Mouse (Mus musculus) midbrain, postnatal 0 days (tissue): Measurements from ENCODE around the gene Abcc5. TPM values are rescaled to one million over a fixed set of nuclear protein-coding genes. Genes with fewer than 3 reads are reported as not detected.

Experiments used
- ATAC-seq: fragments of 200-750 bp; cut with Nextera tagmentation; 2 replicates; pipeline ENCODE4 v1.8.0; 2017; ENCODE audit warnings: moderate number of reproducible peaks, mild to moderate bottlenecking, moderate TSS enrichment, moderate library complexity; ENCODE audit not compliant: low FRiP score
- DNase-seq: peaks from one replicate; pipeline ENCODE4 v3.0.0-alpha.2; 2015; ENCODE audit warnings: low spot score
- H3K27ac ChIP-seq: fragments of 300-500 bp; sonication (generic); 2 replicates; pipeline ENCODE4 v1.5.1; 2014; ENCODE audit warnings: low read depth, mild to moderate bottlenecking, low read length, mixed read lengths
- H3K27me3 ChIP-seq: fragments of 300-500 bp; sonication (generic); 2 replicates; pipeline ENCODE4 v1.6.1; 2014; ENCODE audit warnings: low read length, control low read depth, mixed read lengths; ENCODE audit not compliant: insufficient read depth
- H3K36me3 ChIP-seq: fragments of 300-500 bp; sonication (generic); 2 replicates; pipeline ENCODE4 v1.6.1; 2014; ENCODE audit warnings: low read length, control low read depth, mixed read lengths; ENCODE audit not compliant: insufficient read depth
- H3K4me1 ChIP-seq: fragments of 300-500 bp; sonication (generic); 2 replicates; pipeline ENCODE4 v1.6.1; 2014; ENCODE audit warnings: mild to moderate bottlenecking, control low read depth, antibody characterized with exemption, low read length, mixed read lengths; ENCODE audit not compliant: insufficient read depth
- H3K4me2 ChIP-seq: fragments of 300-500 bp; sonication (generic); 2 replicates; pipeline ENCODE4 v1.6.1; 2014; ENCODE audit warnings: low read depth, mild to moderate bottlenecking, low read length, mixed read lengths; ENCODE audit not compliant: poor library complexity, severe bottlenecking
- H3K4me3 ChIP-seq: fragments of 300-500 bp; sonication (generic); 2 replicates; pipeline ENCODE4 v1.5.1; 2014; ENCODE audit warnings: low read depth, mild to moderate bottlenecking, low read length, moderate library complexity
- H3K9ac ChIP-seq: fragments of 300-500 bp; sonication (generic); replicated peaks from 2 replicates; pipeline ENCODE4 v1.6.1; 2014; ENCODE audit warnings: mild to moderate bottlenecking, low read length, moderate library complexity, mixed read lengths; ENCODE audit not compliant: poor library complexity, severe bottlenecking
- H3K9me3 ChIP-seq: fragments of 300-500 bp; sonication (generic); 2 replicates; pipeline ENCODE4 v1.6.1; 2016; ENCODE audit warnings: low read length, control low read depth
- CTCF ChIP-seq: IDR thresholded peaks from 2 replicates; pipeline ENCODE4 v1.5.1; 2016; ENCODE audit warnings: antibody characterized with exemption, mild to moderate bottlenecking
- WGBS: fragments of 180-500 bp; shearing (Covaris S2); extraction: QIAGEN DNeasy Blood & Tissue Kit; methylation state at CpG from one replicate; pipeline ENCODE4 v1.1.7; 2014; 5-methylcytosine and 5-hydroxymethylcytosine counted together
- polyA plus RNA-seq: library from polyadenylated mRNA; unstranded; fragments of >200 nt; fragmentation: Nextera tagmentation; extraction: Ambion mirVana; gene quantifications from 2 replicates; pipeline ENCODE4 v1.2.1, GENCODE M21; 2015
- total RNA-seq: library from RNA; depleted of rRNA; stranded (reverse); fragments of >200 nt; gene quantifications from 2 replicates; pipeline ENCODE4 v1.2.3, GENCODE M21; 2014

The Abcc5 gene
- total and polyA plus RNA-seq, 2 experiments from 2014 or later, result 68.7 to 110 TPM

GRCm38 (mm10) chr16:20359643-20360295 is 66.4 kb downstream of the Abcc5 start:
- H3K27ac ChIP-seq, result no peak overlapping the region
- no peaks in the 10 kb centered on the region for H3K27me3 ChIP-seq
- ATAC-seq (no peak), DNase-seq (no peak)
- no peaks in the 10 kb centered on the region for H3K9me3 ChIP-seq
- H3K4me2 ChIP-seq, result no peak overlapping the region
- 85% methylated on average over 9 of the region's 9 CpGs for WGBS
- H3K4me1 ChIP-seq, result no peaks in the 10 kb centered on the region
- no peak overlapping the region for H3K9ac ChIP-seq
- H3K36me3 ChIP-seq, result peaks cover 60% of the 10 kb centered on the region
- TF ChIP-seq CTCF, result no peak
- H3K4me3 ChIP-seq, result no peak overlapping the region

GRCm38 (mm10) chr16:20357837-20358236 is 68.4 kb downstream of the Abcc5 start:
- Histone ChIP-seq H3K27me3 (no peaks in the 10 kb centered on the region), H3K27ac (no peak overlapping the region), H3K9me3 (no peaks in the 10 kb centered on the region), H3K4me1 (no peaks in the 10 kb centered on the region), H3K4me2 (no peak overlapping the region), H3K9ac (no peak overlapping the region), H3K4me3 (no peak overlapping the region), H3K36me3 (peaks cover 45% of the 10 kb centered on the region)
- DNase-seq (no peak), ATAC-seq (no peak)
- WGBS, result 96% methylated on average over 5 of the region's 5 CpGs
- no peak for TF ChIP-seq CTCF

GRCm38 (mm10) chr16:20354762-20355161 is 71.4 kb downstream of the Abcc5 start:
- ATAC-seq (no peak), DNase-seq (no peak)
- WGBS, result 94% methylated on average over 2 of the region's 2 CpGs
- H3K27ac ChIP-seq, result no peak overlapping the region
- peaks cover 38% of the 10 kb centered on the region for H3K36me3 ChIP-seq
- H3K4me1 ChIP-seq, result no peaks in the 10 kb centered on the region
- H3K9me3 ChIP-seq, result no peaks in the 10 kb centered on the region
- no peak overlapping the region for H3K4me2 ChIP-seq
- H3K9ac ChIP-seq, result no peak overlapping the region
- TF ChIP-seq CTCF, result no peak
- H3K4me3 ChIP-seq, result no peak overlapping the region
- H3K27me3 ChIP-seq, result no peaks in the 10 kb centered on the region

GRCm38 (mm10) chr16:20354011-20354410 is 72.2 kb downstream of the Abcc5 start:
- ATAC-seq (no peak), DNase-seq (no peak)
- Histone ChIP-seq H3K4me2 (no peak overlapping the region), H3K9ac (no peak overlapping the region), H3K27me3 (no peaks in the 10 kb centered on the region), H3K4me3 (no peak overlapping the region), H3K27ac (no peak overlapping the region), H3K4me1 (no peaks in the 10 kb centered on the region), H3K36me3 (peaks cover 33% of the 10 kb centered on the region), H3K9me3 (no peaks in the 10 kb centered on the region)
- no peak for TF ChIP-seq CTCF
- 91% methylated on average over 1 of the region's 1 CpGs for WGBS

- H3K4me3 ChIP-seq, result no peak overlapping the region
- no peak overlapping the region for H3K4me2 ChIP-seq
- H3K4me1 ChIP-seq, result no peaks in the 10 kb centered on the region
- H3K27ac ChIP-seq, result no peak overlapping the region
- TF ChIP-seq CTCF, result no peak
- no peak overlapping the region for H3K9ac ChIP-seq
- WGBS, result 78% methylated on average over 1 of the region's 1 CpGs
- H3K36me3 ChIP-seq, result peaks cover 33% of the 10 kb centered on the region
- no peaks in the 10 kb centered on the region for H3K9me3 ChIP-seq
- DNase-seq (no peak), ATAC-seq (no peak)
- H3K27me3 ChIP-seq, result no peaks in the 10 kb centered on the region
Observed at GRCm38 (mm10) chr16:20345464-20345863, 80.7 kb downstream of the Abcc5 start.

- H3K27me3 ChIP-seq, result no peaks in the 10 kb centered on the region
- H3K9ac ChIP-seq, result no peak overlapping the region
- H3K4me1 ChIP-seq, result no peaks in the 10 kb centered on the region
- no peak overlapping the region for H3K4me3 ChIP-seq
- DNase-seq (no peak), ATAC-seq (no peak)
- H3K36me3 ChIP-seq, result peaks cover 34% of the 10 kb centered on the region
- H3K4me2 ChIP-seq, result no peak overlapping the region
- H3K27ac ChIP-seq, result no peak overlapping the region
- TF ChIP-seq CTCF, result no peak
- no peaks in the 10 kb centered on the region for H3K9me3 ChIP-seq
- WGBS, result 94% methylated on average over 3 of the region's 3 CpGs
Observed at GRCm38 (mm10) chr16:20338616-20339015, 87.6 kb downstream of the Abcc5 start.
